Mouse (Mus musculus) neural tube, embryonic 10.5 days (tissue): Measurements from ENCODE around the gene Tcaf3.

Experiments used
- DNase-seq: peaks from one replicate; pipeline ENCODE4 v3.0.0-alpha.2; 2017; ENCODE audit warnings: low spot score; ENCODE audit errors: extremely low spot score

Tcaf3 gene

GRCm38 (mm10) chr6:42544846-42545245 is 52.6 kb downstream of the Tcaf3 start:
- DNase-seq, result no peak

GRCm38 (mm10) chr6:42542036-42543031 is 55.2 kb downstream of the Tcaf3 start:
- no peak for DNase-seq

GRCm38 (mm10) chr6:42540681-42541080 is 56.8 kb downstream of the Tcaf3 start:
- DNase-seq, result no peak

GRCm38 (mm10) chr6:42539711-42540110 is 57.8 kb downstream of the Tcaf3 start:
- DNase-seq, result no peak
